8 mouse cellular contexts compared by ENCODE assay signal in genomic region chr3:52443856-52444255, GRCm38 (mm10).
A peak's percentile ranks its signal among the peaks of the same experiment; 100 is the strongest.
DNase-seq lines count a peak whose midpoint lies in the region; ATAC-seq and TF ChIP-seq lines count a peak whose summit lies in the region.

No protein-coding gene starts in this region.

- no peaks in the 10 kb centered on the region for H3K27me3 ChIP-seq in forebrain, embryonic 14.5 days (replicated peaks; ENCODE audit: control insufficient read depth, insufficient read depth, low read length)
- H3K27me3 ChIP-seq in forebrain, postnatal 0 days (ENCODE audit: insufficient read depth, low read length) = no peaks in the 10 kb centered on the region
- no peaks in the 10 kb centered on the region for H3K27me3 ChIP-seq in heart, embryonic 16.5 days (ENCODE audit: control insufficient read depth, insufficient read depth, low read length)

- H3K9me3 ChIP-seq in forebrain, embryonic 14.5 days (replicated peaks; ENCODE audit: control insufficient read depth, low read length) = no peaks in the 10 kb centered on the region
- H3K9me3 ChIP-seq in forebrain, postnatal 0 days (ENCODE audit: low read length) = no peaks in the 10 kb centered on the region
- H3K9me3 ChIP-seq in heart, embryonic 16.5 days (replicated peaks; ENCODE audit: control insufficient read depth, low read length) = no peaks in the 10 kb centered on the region

- ATAC-seq in forebrain, embryonic 14.5 days = no peak
- ATAC-seq in forebrain, postnatal 0 days = no peak; the same call in 1 of the 2 replicates
- ATAC-seq in heart, embryonic 16.5 days (replicated peaks; ENCODE audit: extremely low read depth, insufficient read depth, low FRiP score) = peak; percentile 73

- H3K9ac ChIP-seq in forebrain, embryonic 14.5 days (ENCODE audit: low read length) = no peak overlapping the region
- H3K9ac ChIP-seq in forebrain, postnatal 0 days = no peak overlapping the region
- H3K9ac ChIP-seq in heart, embryonic 16.5 days (ENCODE audit: low read length) = no peak overlapping the region

- no peaks in the 10 kb centered on the region for H3K36me3 ChIP-seq in forebrain, embryonic 14.5 days (ENCODE audit: control insufficient read depth, insufficient read depth, low read length)
- no peaks in the 10 kb centered on the region for H3K36me3 ChIP-seq in forebrain, postnatal 0 days (ENCODE audit: insufficient read depth)
- H3K36me3 ChIP-seq in heart, embryonic 16.5 days (ENCODE audit: control insufficient read depth, insufficient read depth) = no peaks in the 10 kb centered on the region

- WGBS in forebrain, embryonic 14.5 days = 21% methylated on average over 3 of the region's 3 CpGs
- WGBS in forebrain, postnatal 0 days = 19% methylated on average over 3 of the region's 3 CpGs
- 32% methylated on average over 3 of the region's 3 CpGs for WGBS in heart, embryonic 16.5 days

- peak; percentile 13 for DNase-seq in forebrain, embryonic 14.5 days (ENCODE audit: low spot score)
- no peak for DNase-seq in forebrain, postnatal 0 days
- peak; percentile 98 for DNase-seq in A20 (ENCODE audit: low read depth, low spot score)
- peak; percentile 74 for DNase-seq in cerebellum, adult 9-10 months
- DNase-seq in kidney, postnatal 4 days = peak; percentile 71 to 81
- DNase-seq in skeletal muscle tissue, adult 2 months (ENCODE audit: low read depth, low spot score) = peak; percentile 79
- no peak for DNase-seq in testis, postnatal 10 days (ENCODE audit: low spot score)

- H3K4me3 ChIP-seq in forebrain, embryonic 14.5 days (ENCODE audit: low read depth, low read length) = no peak overlapping the region
- H3K4me3 ChIP-seq in forebrain, postnatal 0 days (ENCODE audit: low read depth, low read length) = no peak overlapping the region
- no peak overlapping the region for H3K4me3 ChIP-seq in heart, embryonic 16.5 days (ENCODE audit: low read length)

- TF ChIP-seq CTCF in forebrain, postnatal 0 days (IDR thresholded peaks at IDR 0.05; ENCODE audit: low read depth) = no peak

- no peak overlapping the region for H3K27ac ChIP-seq in forebrain, embryonic 14.5 days (ENCODE audit: low read depth, low read length)
- no peak overlapping the region for H3K27ac ChIP-seq in forebrain, postnatal 0 days (ENCODE audit: low read depth, low read length)
- 0 out of 2 replicates have a peak overlapping the region, but pooled peaks have one; percentile 11 for H3K27ac ChIP-seq in heart, embryonic 16.5 days (ENCODE audit: low read length)

- no peak overlapping the region for H3K4me2 ChIP-seq in forebrain, embryonic 14.5 days (ENCODE audit: low read length)
- no peak overlapping the region for H3K4me2 ChIP-seq in forebrain, postnatal 0 days (ENCODE audit: low read depth)
- H3K4me2 ChIP-seq in heart, embryonic 16.5 days (ENCODE audit: low read depth, low read length) = no peak overlapping the region

- 0 out of 2 replicates have a peak, but pooled peaks cover 3% of the 10 kb centered on the region for H3K4me1 ChIP-seq in forebrain, embryonic 14.5 days (ENCODE audit: control insufficient read depth, insufficient read depth, low read length)
- no peaks in the 10 kb centered on the region for H3K4me1 ChIP-seq in forebrain, postnatal 0 days (ENCODE audit: insufficient read depth)
- no peaks in the 10 kb centered on the region for H3K4me1 ChIP-seq in heart, embryonic 16.5 days (ENCODE audit: control insufficient read depth, insufficient read depth, low read length)

Comparison
In these comparisons a context has a peak if more than half of its experiments do, and no peak if none do; other contexts are left out.
1. DNase-seq: peak in forebrain, embryonic 14.5 days (single experiment), A20 (single experiment), cerebellum, adult 9-10 months (single experiment), kidney, postnatal 4 days (2 of 2) and skeletal muscle tissue, adult 2 months (single experiment); none in forebrain, postnatal 0 days (single experiment) and testis, postnatal 10 days (single experiment).